Mouse (Mus musculus) heart, postnatal 25 days (tissue): Measurements from ENCODE around the gene Zfp971. TPM values are rescaled to one million over a fixed set of nuclear protein-coding genes. Genes with fewer than 3 reads are reported as not detected.
"Not testable (repeated sequence)": the region's sequence is repeated elsewhere in the genome, so short reads cannot be mapped to it uniquely, and the experiment has no call there.

Experiments
- DNase-seq: peaks from one replicate; pipeline ENCODE4 v3.0.0; 2022; ENCODE audit warnings: low spot score
- intact Hi-C: fragments of 180-260 bp; cut with DNase I; formaldehyde crosslinking; loops from one replicate; pipeline ENCODE4 v1.15.1; 2025
- total RNA-seq, 2 experiments: library from RNA; stranded (reverse); gene quantifications; 2 replicates each; pipeline ENCODE4 v1.2.3; 2021

The Zfp971 gene
- 100 to 1,000 TPM in 1 of 2 experiments, 10 to 100 TPM in 1; 94.1 to 103 TPM for total RNA-seq

- intact Hi-C loops = not testable (repeated sequence)
- peak; percentile 44 for DNase-seq
Observed at GRCm38 (mm10) chr2:178023011-178023611, at the start of gene Zfp971. Gene Zfp971, plus strand, starts transcription at chr2:178023284.

- intact Hi-C loops = not testable (repeated sequence)
Observed at GRCm38 (mm10) chr2:177974814-177975213, 48.3 kb upstream of the Zfp971 start.

DNA sequence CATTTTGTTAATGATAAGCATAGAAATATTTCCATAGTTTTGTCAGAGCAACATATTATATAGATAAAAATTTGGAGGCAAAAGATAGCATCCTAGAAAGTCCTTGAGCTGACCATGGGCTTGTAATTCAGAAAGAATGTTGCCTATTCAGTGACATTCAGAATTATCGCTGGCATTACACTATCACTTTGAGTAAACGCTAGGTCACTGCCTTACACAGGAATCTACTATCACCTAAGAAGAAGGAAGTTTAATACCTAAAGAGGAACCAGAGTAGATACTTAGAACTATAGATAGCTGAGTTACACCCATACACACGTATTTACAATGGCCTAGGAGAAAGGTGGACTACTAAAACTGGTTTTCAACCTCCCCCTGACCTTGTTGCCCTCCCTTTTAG is 3.6 kb upstream of the Zfp971 start:
- DNase-seq, intact Hi-C loops: not testable (repeated sequence)

More at GRCm38 (mm10) chr2:177974814-177975213, 48.3 kb upstream of the Zfp971 start:
- DNase-seq = not testable (repeated sequence)

DNA sequence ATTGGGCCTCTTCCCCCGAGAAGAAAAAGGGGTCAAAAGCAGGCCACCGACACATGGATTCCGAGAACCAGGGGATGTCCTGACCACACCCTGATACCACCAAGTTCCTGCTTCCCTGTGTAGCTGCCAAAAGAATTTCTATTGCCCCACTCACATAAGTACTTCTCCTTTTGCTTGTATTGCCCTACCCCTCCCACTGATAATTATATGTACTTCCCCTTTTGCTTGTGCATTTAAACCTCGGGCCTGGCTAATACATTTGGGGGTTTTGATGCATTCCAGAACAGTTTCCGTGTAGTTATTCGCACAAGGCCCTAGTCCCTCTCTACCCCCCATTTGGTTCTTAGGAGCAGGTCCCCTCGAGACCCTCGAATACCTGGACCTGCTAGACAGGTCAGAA is 2.3 kb upstream of the Zfp971 start:
- DNase-seq = not testable (repeated sequence)

DNA sequence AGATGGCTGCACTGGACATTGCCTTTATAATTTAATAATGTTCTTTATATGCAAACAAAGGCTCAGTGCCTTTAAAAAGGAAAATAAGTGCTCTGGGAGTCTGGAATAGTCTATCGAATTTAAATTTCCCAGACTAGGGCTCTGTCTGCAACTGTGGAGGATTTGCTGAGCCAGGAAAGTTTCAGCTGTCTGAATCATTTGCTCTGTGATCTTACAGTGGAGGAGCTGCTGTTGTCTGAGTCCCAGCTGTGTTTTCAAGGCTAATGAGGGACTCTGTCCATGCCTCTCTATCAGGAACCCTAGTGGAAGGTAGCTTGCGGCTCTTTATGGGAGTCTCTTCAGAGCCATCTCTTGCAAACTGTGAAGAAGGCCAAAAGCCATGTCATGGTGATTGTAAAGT is 777 bp downstream of the Zfp971 start:
- intact Hi-C loops, DNase-seq: not testable (repeated sequence)

More for the DNA sequence above, 2.3 kb upstream of the Zfp971 start:
- intact Hi-C loops = not testable (repeated sequence)

- DNase-seq, intact Hi-C loops: not testable (repeated sequence)
Observed at GRCm38 (mm10) chr2:178027601-178028000, 4.5 kb downstream of the Zfp971 start.

GRCm38 (mm10) chr2:178058195-178058594 is 35.1 kb downstream of the Zfp971 start:
- intact Hi-C loops = no loop called here
- DNase-seq = no peak

DNA sequence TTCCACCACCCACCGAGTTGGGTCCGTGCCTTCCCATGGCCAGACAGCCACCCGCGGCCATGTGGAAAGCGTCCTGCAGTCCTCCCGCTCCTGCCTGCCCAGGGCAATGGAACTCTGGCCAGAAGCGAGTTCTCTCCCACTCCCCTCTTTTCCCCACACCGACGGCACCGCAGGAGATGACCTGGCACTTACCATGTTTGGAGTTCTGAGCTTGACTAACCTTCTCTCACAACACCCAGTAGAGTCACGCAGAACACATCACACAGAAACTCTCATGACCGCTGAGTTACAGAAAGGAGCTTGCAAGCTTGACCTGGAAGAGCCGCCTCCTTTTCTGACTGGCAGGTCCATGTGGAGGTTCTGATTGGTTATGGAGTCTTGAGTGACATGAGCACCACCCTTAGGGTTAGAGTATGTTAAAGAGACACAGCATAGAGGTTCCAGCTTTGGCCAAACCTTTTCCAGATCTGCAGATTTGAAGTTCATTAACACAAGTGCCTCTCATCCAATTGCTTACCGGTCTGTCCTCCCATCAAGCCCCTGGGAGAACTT is 55.2 kb downstream of the Zfp971 start, which contains the start of gene Zfp931:
Gene Zfp931, minus strand, starts transcription at position 311 of the 552 bp plus-strand sequence.
- peak; percentile 17 for DNase-seq
- intact Hi-C loops = not testable (repeated sequence)

Other genes with a start within 250 kb of the Zfp971 start
- 10 to 100 TPM; 86.2 to 90.0 TPM for gene Gm14325, start 182.9 kb upstream of the Zfp971 start, total RNA-seq
- 10 to 100 TPM; 39.5 to 49.1 TPM for gene Gm14327, start 126.2 kb upstream of the Zfp971 start, total RNA-seq
- 1 to 10 TPM in 1 of 2 experiments, not detected in 1; 1.5 TPM for gene Zfp972, start 97.7 kb upstream of the Zfp971 start, total RNA-seq
- gene Gm14326, start 66.0 kb upstream of the Zfp971 start, total RNA-seq = 10 to 100 TPM; 35.6 to 44.2 TPM
- 10 to 100 TPM; 12.2 to 15.3 TPM for gene Zfp931, start 55.2 kb downstream of the Zfp971 start, total RNA-seq
- gene Phactr3, start 95.7 kb downstream of the Zfp971 start, total RNA-seq = 1 to 10 TPM; 1.4 to 1.5 TPM